Mouse (Mus musculus) bone marrow macrophage, adult 2 months (primary cell): Measurements from ENCODE around the gene Strn4.

Experiments used
- CTCF ChIP-seq: IDR thresholded peaks from 2 replicates; pipeline ENCODE4 v1.5.1; 2012; ENCODE audit warnings: low read depth, mild to moderate bottlenecking, low read length, moderate library complexity
- POLR2A ChIP-seq: IDR thresholded peaks from 2 replicates; pipeline ENCODE4 v1.6.1; 2012; ENCODE audit warnings: mild to moderate bottlenecking, low read depth, low read length, borderline replicate concordance

- TF ChIP-seq POLR2A = no peak
- no peak for TF ChIP-seq CTCF
Observed at GRCm38 (mm10) chr7:16841561-16842560, 26.2 kb downstream of the Strn4 start.
